In genomic region chr9:56092102-56092501, GRCm38 (mm10) we compare ENCODE assay signal across 11 mouse cellular contexts. TPM values are rescaled to one million over a fixed set of nuclear protein-coding genes. Genes with fewer than 3 reads are reported as not detected.
DNase-seq lines count a peak whose midpoint lies in the region; ATAC-seq and TF ChIP-seq lines count a peak whose summit lies in the region.
"Had no signal": no experiment of that assay in that cellular context is flagged by ENCODE, and none has a peak within 500 bp of the region (broad histone marks: within the 10 kb centered on the region; RNA-seq: fewer than 3 reads in every experiment).

No protein-coding gene starts in this region.

- H3K36me3 ChIP-seq in liver, embryonic 13.5 days: no peaks in the 10 kb centered on the region
- no peaks in the 10 kb centered on the region for H3K36me3 ChIP-seq in hindbrain, embryonic 14.5 days (replicated peaks; ENCODE audit: control insufficient read depth, insufficient read depth)

- H3K9me3 ChIP-seq in liver, embryonic 13.5 days (replicated peaks): no peaks in the 10 kb centered on the region
- no peaks in the 10 kb centered on the region for H3K9me3 ChIP-seq in hindbrain, embryonic 14.5 days (ENCODE audit: control insufficient read depth, low read length)

- no peak overlapping the region for H3K9ac ChIP-seq in liver, embryonic 13.5 days
- H3K9ac ChIP-seq in hindbrain, embryonic 14.5 days: no peak overlapping the region

- no peak overlapping the region for H3K4me3 ChIP-seq in cerebellum, adult 2 months (replicated peaks; ENCODE audit: insufficient read depth, low read depth, low read length)
- 0 out of 2 replicates have a peak overlapping the region, but pooled peaks have one; percentile 4 for H3K4me3 ChIP-seq in liver, embryonic 13.5 days (replicated peaks)
- H3K4me3 ChIP-seq in hindbrain, embryonic 14.5 days (replicated peaks; ENCODE audit: low read length): no peak overlapping the region

- peak; percentile 31 to 36 for DNase-seq in cerebellum, postnatal 10 days
- no peak for DNase-seq in cerebellum, adult 2 months
- peak; percentile 42 for DNase-seq in lung, postnatal 36 days
- DNase-seq in lung, postnatal 4 days: no peak
- DNase-seq in liver, embryonic 13.5 days: no peak
- peak; percentile 53 to 54 for DNase-seq in thymus, postnatal 36 days
- DNase-seq in hindbrain, embryonic 14.5 days (ENCODE audit: low spot score): no peak
- DNase-seq: adrenal gland, adult 2 months; cerebellum, postnatal 25 days; right cerebral cortex, postnatal 4 days had no signal

- TF ChIP-seq POLR2A in cerebellum, adult 2 months (IDR thresholded peaks at IDR 0.05; ENCODE audit: borderline replicate concordance, insufficient read depth, low read length): no peak

- H3K4me2 ChIP-seq in liver, embryonic 13.5 days: peak overlapping the region; percentile 17; the same call in 1 of the 2 replicates
- H3K4me2 ChIP-seq in hindbrain, embryonic 14.5 days (replicated peaks): no peak overlapping the region

- WGBS in cerebellum, adult 2 months: 48% methylated on average over 2 of the region's 2 CpGs
- WGBS in liver, embryonic 13.5 days (ENCODE audit: insufficient replicate concordance): 14% methylated on average over 2 of the region's 2 CpGs
- 49% methylated on average over 2 of the region's 2 CpGs for WGBS in hindbrain, embryonic 14.5 days

- no peaks in the 10 kb centered on the region for H3K27me3 ChIP-seq in cerebellum, adult 2 months (ENCODE audit: control insufficient read depth, insufficient read depth, low read length)
- no peaks in the 10 kb centered on the region for H3K27me3 ChIP-seq in liver, embryonic 13.5 days
- H3K27me3 ChIP-seq in hindbrain, embryonic 14.5 days (ENCODE audit: control insufficient read depth, insufficient read depth, low read length): no peaks in the 10 kb centered on the region

- TF ChIP-seq CTCF in cerebellum, adult 2 months (IDR thresholded peaks at IDR 0.05; ENCODE audit: borderline replicate concordance, insufficient read depth, low read depth, low read length): no peak

- ATAC-seq in liver, embryonic 13.5 days (ENCODE audit: low read depth): no peak
- ATAC-seq in hindbrain, embryonic 14.5 days (ENCODE audit: low FRiP score): no peak
- no peak for ATAC-seq in megakaryocyte-erythroid progenitor cell, adult 5-6 weeks (replicated peaks; ENCODE audit: low FRiP score, low TSS enrichment, poor library complexity, severe bottlenecking)

- peaks cover 9% of the 10 kb centered on the region for H3K4me1 ChIP-seq in cerebellum, adult 2 months (ENCODE audit: control insufficient read depth, insufficient read depth, low read length)
- peaks cover 4% of the 10 kb centered on the region; the same call in 1 of the 2 replicates for H3K4me1 ChIP-seq in liver, embryonic 13.5 days (replicated peaks)
- H3K4me1 ChIP-seq in hindbrain, embryonic 14.5 days (replicated peaks; ENCODE audit: control insufficient read depth, insufficient read depth, low read length): no peaks in the 10 kb centered on the region; the same call in 1 of the 2 replicates

- H3K27ac ChIP-seq in cerebellum, adult 2 months (ENCODE audit: insufficient read depth, low read length): no peak overlapping the region
- H3K27ac ChIP-seq in liver, embryonic 13.5 days: no peak overlapping the region
- H3K27ac ChIP-seq in hindbrain, embryonic 14.5 days: no peak overlapping the region

RNA-seq across cellular contexts. Expression of gene Pstpip1, which starts 2.3 kb away (rescaled TPM):
- polyA plus RNA-seq in cerebellum, adult 2 months (2012; rRNA removed): 3.3 and 5.0 TPM in 2 replicates
- polyA plus RNA-seq in liver, embryonic 13.5 days (2015; fragmentation: Nextera tagmentation; extraction: Ambion mirVana): 2.8 TPM in 2 replicates
- polyA plus RNA-seq in hindbrain, embryonic 14.5 days (2014; fragmentation: Nextera tagmentation; extraction: Ambion mirVana): 0.22 and 0.84 TPM in 2 replicates
- total RNA-seq in megakaryocyte-erythroid progenitor cell, adult 5-6 weeks (2014; fragmentation: Nextera tagmentation): 3.9 and 5.1 TPM in 2 replicates
- total RNA-seq in megakaryocyte-erythroid progenitor cell, adult 5-6 weeks (2017): 4.7 and 10.1 TPM in 2 replicates

RNA-seq across cellular contexts. Expression of gene Rcn2, which starts 50.5 kb away (rescaled TPM):
- 134 and 151 TPM in 2 replicates for polyA plus RNA-seq in cerebellum, adult 2 months (2012; rRNA removed)
- polyA plus RNA-seq in liver, embryonic 13.5 days (2015; fragmentation: Nextera tagmentation; extraction: Ambion mirVana): 36.7 and 39.9 TPM in 2 replicates
- polyA plus RNA-seq in hindbrain, embryonic 14.5 days (2014; fragmentation: Nextera tagmentation; extraction: Ambion mirVana): 265 and 297 TPM in 2 replicates
- total RNA-seq in megakaryocyte-erythroid progenitor cell, adult 5-6 weeks (2014; fragmentation: Nextera tagmentation): 9.9 and 16.2 TPM in 2 replicates
- total RNA-seq in megakaryocyte-erythroid progenitor cell, adult 5-6 weeks (2017): 37.5 and 42.7 TPM in 2 replicates

Comparison
In these comparisons a context has a peak if more than half of its experiments do, and no peak if none do; other contexts are left out.
1. DNase-seq: peak in cerebellum, postnatal 10 days (2 of 2), lung, postnatal 36 days (single experiment) and thymus, postnatal 36 days (2 of 2); none in cerebellum, adult 2 months (0 of 2), lung, postnatal 4 days (0 of 2), liver, embryonic 13.5 days (single experiment) and hindbrain, embryonic 14.5 days (single experiment).